Mouse (Mus musculus): ENCODE results near the gene Sez6l. TPM values are rescaled to one million over a fixed set of nuclear protein-coding genes. Genes with fewer than 3 reads are reported as not detected.

The Sez6l gene
- polyA plus RNA-seq (2012; rRNA removed) = 87.9 and 114 TPM in 2 replicates

- DNase-seq (ENCODE audit: low read depth) = peak; percentile 91
- peak; percentile 67; the same call in 1 of the 2 replicates for TF ChIP-seq POLR2A (IDR thresholded peaks at IDR 0.05; ENCODE audit: borderline replicate concordance, extremely low read depth, insufficient read depth, insufficient read length, poor library complexity, severe bottlenecking)
- TF ChIP-seq CTCF (IDR thresholded peaks at IDR 0.05; ENCODE audit: borderline replicate concordance, extremely low read depth, insufficient read depth, insufficient read length) = 0 out of 2 replicates have a peak, but pooled peaks have one; percentile 17
These were observed at the start of gene Sez6l for GRCm38 (mm10) chr5:112576993-112577670. TSS of gene Sez6l (minus strand) at chr5:112577185.

GRCm38 (mm10) chr5:112625555-112626160 lies 48.7 kb upstream of the Sez6l start:
- TF ChIP-seq CTCF (IDR thresholded peaks at IDR 0.05; ENCODE audit: borderline replicate concordance, extremely low read depth, insufficient read depth, insufficient read length) (no peak), POLR2A (IDR thresholded peaks at IDR 0.05; ENCODE audit: borderline replicate concordance, extremely low read depth, insufficient read depth, insufficient read length, poor library complexity, severe bottlenecking) (no peak)
- DNase-seq (ENCODE audit: low read depth) = peak; percentile 59

GRCm38 (mm10) chr5:112622946-112623345 lies 46.0 kb upstream of the Sez6l start:
- TF ChIP-seq POLR2A (IDR thresholded peaks at IDR 0.05; ENCODE audit: borderline replicate concordance, extremely low read depth, insufficient read depth, insufficient read length, poor library complexity, severe bottlenecking) = no peak
- DNase-seq (ENCODE audit: low read depth) = no peak

GRCm38 (mm10) chr5:112620256-112620655 lies 43.3 kb upstream of the Sez6l start:
- DNase-seq (ENCODE audit: low read depth) = no peak
- TF ChIP-seq POLR2A (IDR thresholded peaks at IDR 0.05; ENCODE audit: borderline replicate concordance, extremely low read depth, insufficient read depth, insufficient read length, poor library complexity, severe bottlenecking) (no peak), CTCF (IDR thresholded peaks at IDR 0.05; ENCODE audit: borderline replicate concordance, extremely low read depth, insufficient read depth, insufficient read length) (no peak)

- no peak for DNase-seq (ENCODE audit: low read depth)
- TF ChIP-seq CTCF (IDR thresholded peaks at IDR 0.05; ENCODE audit: borderline replicate concordance, extremely low read depth, insufficient read depth, insufficient read length) (no peak), POLR2A (IDR thresholded peaks at IDR 0.05; ENCODE audit: borderline replicate concordance, extremely low read depth, insufficient read depth, insufficient read length, poor library complexity, severe bottlenecking) (no peak)
These were observed 42.4 kb upstream of the Sez6l start for GRCm38 (mm10) chr5:112619344-112619743.

GRCm38 (mm10) chr5:112617602-112618247 lies 40.7 kb upstream of the Sez6l start:
- TF ChIP-seq CTCF (IDR thresholded peaks at IDR 0.05; ENCODE audit: borderline replicate concordance, extremely low read depth, insufficient read depth, insufficient read length) = no peak
- TF ChIP-seq POLR2A (IDR thresholded peaks at IDR 0.05; ENCODE audit: borderline replicate concordance, extremely low read depth, insufficient read depth, insufficient read length, poor library complexity, severe bottlenecking) = no peak
- peak; percentile 60 for DNase-seq (ENCODE audit: low read depth)

- TF ChIP-seq CTCF (IDR thresholded peaks at IDR 0.05; ENCODE audit: borderline replicate concordance, extremely low read depth, insufficient read depth, insufficient read length) (no peak), POLR2A (IDR thresholded peaks at IDR 0.05; ENCODE audit: borderline replicate concordance, extremely low read depth, insufficient read depth, insufficient read length, poor library complexity, severe bottlenecking) (no peak)
- DNase-seq (ENCODE audit: low read depth) = no peak
These were observed 39.1 kb upstream of the Sez6l start for GRCm38 (mm10) chr5:112615946-112616617.

- peak; percentile 93 for DNase-seq (ENCODE audit: low read depth)
- TF ChIP-seq POLR2A (IDR thresholded peaks at IDR 0.05; ENCODE audit: borderline replicate concordance, extremely low read depth, insufficient read depth, insufficient read length, poor library complexity, severe bottlenecking) = no peak
These were observed 31.0 kb upstream of the Sez6l start for GRCm38 (mm10) chr5:112607867-112608516.

GRCm38 (mm10) chr5:112607119-112607518 lies 30.1 kb upstream of the Sez6l start:
- TF ChIP-seq CTCF (IDR thresholded peaks at IDR 0.05; ENCODE audit: borderline replicate concordance, extremely low read depth, insufficient read depth, insufficient read length) = no peak
- peak; percentile 73 for DNase-seq (ENCODE audit: low read depth)

GRCm38 (mm10) chr5:112605371-112605770 lies 28.4 kb upstream of the Sez6l start:
- no peak for DNase-seq (ENCODE audit: low read depth)
- TF ChIP-seq POLR2A (IDR thresholded peaks at IDR 0.05; ENCODE audit: borderline replicate concordance, extremely low read depth, insufficient read depth, insufficient read length, poor library complexity, severe bottlenecking) = no peak
- no peak for TF ChIP-seq CTCF (IDR thresholded peaks at IDR 0.05; ENCODE audit: borderline replicate concordance, extremely low read depth, insufficient read depth, insufficient read length)

- peak; percentile 48 for DNase-seq (ENCODE audit: low read depth)
- TF ChIP-seq POLR2A (IDR thresholded peaks at IDR 0.05; ENCODE audit: borderline replicate concordance, extremely low read depth, insufficient read depth, insufficient read length, poor library complexity, severe bottlenecking) (no peak), CTCF (IDR thresholded peaks at IDR 0.05; ENCODE audit: borderline replicate concordance, extremely low read depth, insufficient read depth, insufficient read length) (no peak)
These were observed 27.3 kb upstream of the Sez6l start for GRCm38 (mm10) chr5:112604251-112604650.
